Mouse (Mus musculus) ES-Bruce4 (cell line): ENCODE data around the gene Tnfrsf12a.

Experiments
- CTCF ChIP-seq: IDR thresholded peaks from one replicate; pipeline ENCODE4 v1.8.1; 2011; ENCODE audit warnings: low read depth, low read length
- EP300 ChIP-seq: IDR thresholded peaks from 2 replicates; pipeline ENCODE4 v1.6.1; 2011; ENCODE audit warnings: low read depth, low read length; ENCODE audit not compliant: insufficient read depth
- POLR2A ChIP-seq: IDR thresholded peaks from one replicate; pipeline ENCODE4 v1.8.1; 2011; ENCODE audit warnings: low read length; ENCODE audit not compliant: insufficient read depth

GRCm38 (mm10) chr17:23645894-23646293 is 31.4 kb downstream of the Tnfrsf12a start:
- TF ChIP-seq EP300 (no peak), CTCF (no peak), POLR2A (no peak)
